Mouse (Mus musculus): ENCODE data around the gene Umad1.
A peak's percentile ranks its signal among the peaks of the same experiment; 100 is the strongest.

The Umad1 gene

DNA sequence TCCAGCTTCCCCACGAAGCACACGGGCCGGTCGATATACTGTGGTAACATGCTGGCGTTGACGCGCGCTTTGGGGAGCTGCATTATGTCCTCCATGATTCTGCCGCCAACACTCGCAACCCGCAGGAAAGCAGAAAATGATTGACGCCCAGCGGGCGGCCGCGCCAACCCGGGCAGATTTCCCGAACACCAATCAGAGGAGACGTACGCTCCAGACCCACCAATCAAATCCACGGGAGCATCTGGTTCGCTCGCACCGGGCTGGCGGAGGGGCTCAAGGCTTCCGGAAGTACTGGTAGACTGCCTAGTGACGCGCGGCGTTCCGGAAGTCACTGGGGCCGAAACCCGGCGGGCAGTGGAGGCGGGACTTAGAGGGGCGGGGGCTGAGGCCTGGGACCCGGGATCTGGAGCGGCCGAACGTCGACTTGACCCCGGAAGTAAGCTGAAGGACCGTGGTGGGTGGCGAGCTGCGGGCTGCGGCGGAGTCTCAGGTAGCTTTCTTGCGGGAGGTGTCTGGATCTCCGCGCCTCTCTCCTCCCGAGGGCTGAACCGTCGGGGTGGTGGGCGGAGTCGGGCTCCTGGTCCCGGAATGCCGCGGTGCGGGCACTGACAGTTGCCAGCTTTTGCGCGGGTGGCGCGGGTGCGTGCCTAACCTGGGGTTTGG is at the start of gene Umad1, which contains the start of the genes Rpa3 and Gm45062:
TSS of gene Umad1 (plus strand) at position 285 of the 663 bp plus-strand sequence.
TSS of gene Rpa3 (minus strand) at position 170 of the 663 bp plus-strand sequence.
TSS of gene Gm45062 (plus strand) at position 447 of the 663 bp plus-strand sequence.
- DNase-seq: peak; percentile 95

DNA sequence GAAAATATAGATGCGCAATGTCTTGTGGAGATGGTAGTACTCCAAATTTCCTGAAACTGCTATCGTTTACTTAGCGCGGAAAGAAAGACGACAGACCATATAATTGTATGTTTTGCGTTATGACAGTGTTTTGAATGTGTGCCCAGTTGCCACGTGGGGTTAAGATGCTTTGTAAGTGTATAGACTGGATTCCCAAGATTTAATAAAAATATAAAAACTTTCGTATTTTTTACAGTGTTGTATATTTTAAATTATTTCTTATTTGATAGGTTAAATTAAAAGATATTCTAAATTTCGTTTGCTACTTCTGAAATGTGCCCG is 49.3 kb upstream of the Umad1 start:
- no peak for DNase-seq

DNA sequence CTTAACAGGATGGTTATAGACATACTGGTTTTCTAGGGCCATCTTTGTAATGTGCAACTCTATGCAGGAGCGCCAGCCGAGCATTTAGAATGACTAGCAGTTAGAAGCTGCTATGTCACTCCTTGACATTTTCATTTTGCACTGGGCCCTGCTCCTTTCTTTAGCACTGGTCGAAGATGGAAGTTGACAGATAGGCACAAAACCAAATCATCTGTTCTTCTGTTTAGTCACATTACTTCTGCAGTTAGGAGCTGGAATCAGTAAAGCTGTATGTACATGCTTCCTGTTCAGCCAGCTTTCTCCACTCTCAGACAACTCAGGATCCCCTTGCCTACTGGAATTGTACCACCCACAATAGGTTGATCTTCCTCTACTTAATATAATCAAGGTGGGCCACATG is 48.4 kb upstream of the Umad1 start:
- DNase-seq: no peak

DNA sequence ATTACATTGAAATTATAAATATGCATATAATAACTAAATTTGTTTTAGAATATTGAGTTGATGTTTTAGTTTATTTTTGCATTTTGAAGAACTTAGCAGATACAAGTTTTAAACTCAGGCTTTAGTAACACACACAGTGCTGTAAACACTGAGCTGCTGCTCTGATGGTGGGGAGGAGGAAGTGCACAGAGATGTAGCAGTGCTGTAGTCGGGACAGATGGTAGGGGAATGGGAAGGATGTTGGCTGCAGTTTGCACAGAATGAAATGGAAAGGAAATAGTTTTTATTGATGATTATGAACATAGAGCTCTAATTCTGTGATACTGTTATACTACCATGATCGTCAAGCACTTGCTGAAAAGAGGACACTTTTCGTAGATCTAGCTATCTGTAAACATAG is 32.1 kb upstream of the Umad1 start:
- DNase-seq: no peak

DNA sequence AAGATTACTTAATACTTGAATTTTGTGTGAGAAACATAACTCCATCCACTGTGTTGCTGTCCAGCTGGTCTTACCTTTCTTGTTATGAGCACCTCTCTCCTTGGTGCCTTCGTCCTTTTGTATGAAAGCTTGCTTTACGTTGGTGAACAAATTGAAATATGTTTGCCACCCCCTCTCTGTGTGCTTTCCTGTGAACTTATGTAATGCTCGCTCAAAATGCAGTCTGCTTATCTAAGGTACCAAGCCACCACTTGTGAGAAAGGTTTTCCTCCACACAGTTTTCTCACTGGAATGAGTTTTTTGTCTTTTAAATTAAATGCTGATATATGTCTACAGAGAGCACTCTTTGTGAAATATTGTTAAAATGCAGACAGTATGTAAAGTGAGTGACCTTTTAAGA is 30.5 kb upstream of the Umad1 start:
- DNase-seq: no peak

DNA sequence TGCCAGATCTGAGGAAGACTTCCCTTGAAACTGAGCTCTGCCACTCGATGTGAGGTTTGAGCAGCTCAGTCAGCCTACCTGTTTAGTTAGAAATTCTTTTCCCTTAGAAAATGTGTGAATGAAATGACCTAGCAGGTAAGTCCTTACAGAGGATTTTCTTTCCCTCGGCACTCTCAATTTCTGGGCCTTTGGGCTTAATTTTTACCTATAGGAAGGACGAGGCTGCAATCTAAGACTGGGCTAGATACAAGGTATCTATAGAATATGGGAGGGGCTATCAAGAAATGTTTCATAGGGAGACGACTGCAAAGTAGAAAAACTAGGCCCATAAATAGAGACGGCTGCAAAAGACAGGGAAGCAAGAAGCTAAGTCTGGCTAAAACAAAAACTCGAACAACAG is 772 bp upstream of the Umad1 start:
- DNase-seq: no peak

DNA sequence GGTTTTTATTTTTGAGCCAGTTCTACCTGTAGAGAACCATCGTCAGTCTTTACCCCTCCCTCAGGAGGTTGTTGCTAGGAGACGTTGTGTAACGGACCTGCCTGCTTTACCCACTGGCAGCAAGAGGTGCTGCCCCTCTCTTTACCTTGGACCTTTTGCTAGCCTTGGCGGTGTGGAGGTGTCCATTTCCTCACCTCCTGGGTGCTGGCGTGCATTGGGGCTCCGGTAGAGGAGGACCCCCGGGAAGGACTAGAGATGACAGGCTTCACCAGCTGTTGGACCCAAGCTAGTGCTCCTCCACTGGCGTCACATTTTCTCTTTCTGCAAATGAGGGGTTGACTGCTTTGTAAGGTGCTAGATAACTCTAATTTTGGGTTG is 568 bp downstream of the Umad1 start:
- DNase-seq: no peak

DNA sequence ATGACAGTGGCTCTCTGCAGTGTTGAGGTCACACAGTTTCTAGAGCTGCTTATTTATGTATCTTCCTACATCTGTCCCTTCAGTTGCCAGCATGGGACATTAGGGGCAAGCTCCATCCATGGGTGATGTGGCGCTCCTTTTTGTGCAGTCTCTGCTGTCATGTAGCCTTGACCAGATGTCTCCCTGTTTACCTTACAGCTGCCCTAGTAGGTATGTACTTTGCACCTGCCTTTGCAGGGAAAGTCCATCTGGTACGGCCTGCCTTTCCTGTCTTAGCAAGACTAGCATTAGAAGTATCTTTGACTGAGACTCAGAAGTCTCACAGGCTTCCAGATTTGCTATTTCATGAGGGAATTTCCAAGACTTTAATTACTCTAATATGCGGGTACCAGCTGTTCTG is 12.0 kb downstream of the Umad1 start:
- no peak for DNase-seq

DNA sequence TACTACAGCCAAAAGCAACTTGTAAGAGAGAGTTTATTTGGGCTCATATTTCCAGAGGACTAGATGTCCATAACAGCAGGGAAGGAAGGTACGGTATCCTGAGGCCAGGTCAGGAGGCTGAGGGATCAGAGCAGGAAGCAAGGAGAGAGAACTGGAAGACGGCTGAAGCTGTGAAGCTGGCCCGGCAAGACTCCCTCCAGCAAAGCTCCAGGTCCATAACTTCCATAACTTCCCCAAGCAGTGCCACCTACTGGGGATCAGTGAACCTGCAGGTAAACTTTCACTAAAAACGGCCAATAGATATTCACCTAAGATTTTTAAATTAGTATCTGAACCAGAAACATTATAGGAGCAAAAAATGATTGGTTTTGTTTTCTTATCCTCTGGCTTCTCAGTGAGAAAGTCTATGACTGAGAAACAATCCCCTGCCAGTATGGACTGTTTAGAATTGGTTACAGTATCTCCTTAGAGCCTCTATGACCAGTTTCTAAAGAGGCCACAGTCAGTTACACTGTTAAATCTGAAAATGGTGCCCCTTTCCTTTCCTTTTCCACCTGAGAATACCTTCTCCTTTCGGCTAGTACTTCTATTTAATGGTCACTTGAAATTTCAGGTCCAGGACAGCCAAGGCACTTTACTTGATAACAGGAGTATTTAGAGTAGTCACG is 15.4 kb downstream of the Umad1 start:
- DNase-seq: peak; percentile 70 to 76

DNA sequence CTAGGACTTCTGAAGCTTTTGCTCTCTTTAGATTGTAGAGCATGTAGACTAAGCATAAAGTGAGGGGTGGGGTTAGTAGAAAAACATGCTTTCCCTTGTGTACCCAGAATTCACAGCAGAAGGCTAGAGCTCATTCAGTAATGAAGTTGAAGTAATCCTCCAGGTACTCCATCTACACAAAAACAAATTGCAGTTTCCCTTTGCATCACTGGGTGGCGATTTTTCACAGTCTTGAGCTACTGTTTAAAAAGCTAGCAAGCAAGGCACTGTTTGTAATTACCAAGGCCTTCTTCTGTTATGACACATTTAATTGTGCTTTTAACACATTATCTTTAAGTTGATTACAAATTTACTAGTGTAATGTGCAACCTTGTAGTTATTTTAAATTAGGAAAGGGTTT is 16.0 kb downstream of the Umad1 start:
- peak; percentile 69 to 79 for DNase-seq

DNA sequence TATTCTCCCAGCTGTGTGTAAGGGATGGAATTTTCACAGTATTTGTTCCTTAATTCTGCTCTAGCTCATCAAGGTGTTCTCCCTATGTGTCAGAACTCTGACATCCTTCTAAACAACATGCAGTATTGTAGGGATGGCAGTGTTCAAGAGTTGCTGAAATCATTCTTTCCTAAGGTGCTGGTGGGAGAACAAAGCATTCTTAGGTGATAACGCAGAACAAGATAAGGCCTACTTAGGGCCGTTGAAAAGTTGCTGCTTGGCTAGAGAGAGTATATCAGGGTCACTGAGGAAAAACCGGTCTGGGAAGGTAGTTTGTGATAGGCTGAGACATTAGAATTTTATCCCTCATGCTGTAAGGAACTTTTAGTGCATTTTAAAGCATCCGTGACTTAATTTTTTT is 17.3 kb downstream of the Umad1 start:
- DNase-seq: no peak

DNA sequence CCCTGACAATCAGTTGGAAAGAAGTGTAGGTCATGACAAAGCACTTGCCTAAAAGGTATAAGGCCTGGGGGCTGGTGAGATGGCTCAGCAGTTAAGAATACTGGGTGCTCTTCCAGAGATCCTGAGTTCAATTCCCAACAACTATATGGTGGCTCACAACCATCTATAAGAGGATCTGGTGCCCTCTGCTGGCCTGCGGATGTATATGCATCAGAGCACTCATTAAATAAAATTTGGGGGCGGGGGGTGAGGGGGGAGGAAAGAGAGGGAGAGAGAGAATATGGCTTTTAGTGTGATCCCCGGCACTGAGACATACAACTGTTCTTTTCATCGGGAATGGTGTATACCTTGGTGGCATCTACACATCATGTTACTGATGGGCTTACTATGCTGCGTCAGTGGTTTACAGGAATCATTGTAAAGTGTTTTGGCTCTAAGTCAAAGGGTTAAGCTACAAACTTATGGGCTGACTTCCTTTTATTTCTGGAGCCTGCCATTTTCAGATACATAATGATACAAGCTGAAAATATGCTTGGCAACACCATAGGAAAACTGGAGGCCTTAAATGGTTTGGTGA is 19.4 kb downstream of the Umad1 start:
- DNase-seq: peak; percentile 64

DNA sequence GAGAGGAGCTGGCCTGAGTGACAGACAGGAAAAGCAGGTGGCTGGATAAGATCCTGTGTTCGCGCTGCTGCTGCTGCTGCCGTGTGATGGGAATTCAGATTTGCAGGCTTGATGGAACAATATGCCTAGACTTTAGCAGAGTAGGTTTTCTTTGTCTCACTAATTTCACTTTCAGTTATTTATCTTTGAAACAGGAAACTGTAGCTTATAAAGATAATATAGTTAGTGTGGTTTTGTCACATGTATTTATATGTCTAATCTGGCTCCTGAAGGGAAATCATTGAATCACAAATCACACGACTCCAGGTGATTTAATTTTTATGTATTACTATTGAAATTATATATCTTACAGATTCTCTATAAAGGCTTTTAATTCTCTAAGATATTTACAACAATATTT is 24.2 kb downstream of the Umad1 start:
- DNase-seq: no peak

DNA sequence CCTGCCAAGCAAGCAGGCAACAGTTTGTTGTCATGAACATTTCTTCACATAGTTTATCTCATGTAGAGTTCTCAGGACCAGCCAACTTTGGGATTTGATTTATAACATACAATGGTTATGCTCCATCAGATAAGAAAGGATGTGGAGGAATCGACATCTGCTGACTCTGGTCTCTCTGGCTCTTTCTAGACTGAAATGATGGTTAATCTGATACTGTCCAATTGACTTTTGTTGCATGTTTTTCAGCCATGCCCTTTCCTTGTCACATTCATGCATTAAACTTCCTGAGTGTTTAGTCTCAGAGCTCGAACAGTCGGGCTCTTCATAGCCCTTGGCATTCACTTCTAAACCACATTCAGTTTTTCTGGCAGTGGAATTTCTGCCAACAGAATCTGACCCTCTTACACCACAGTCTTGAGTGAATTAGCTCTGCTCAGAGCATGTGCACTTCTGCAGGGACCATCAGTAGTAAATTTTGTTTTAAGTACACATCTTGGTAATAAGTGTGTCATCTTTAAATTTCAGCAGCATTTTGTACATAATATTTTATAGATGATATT is 26.4 kb downstream of the Umad1 start:
- DNase-seq: no peak

DNA sequence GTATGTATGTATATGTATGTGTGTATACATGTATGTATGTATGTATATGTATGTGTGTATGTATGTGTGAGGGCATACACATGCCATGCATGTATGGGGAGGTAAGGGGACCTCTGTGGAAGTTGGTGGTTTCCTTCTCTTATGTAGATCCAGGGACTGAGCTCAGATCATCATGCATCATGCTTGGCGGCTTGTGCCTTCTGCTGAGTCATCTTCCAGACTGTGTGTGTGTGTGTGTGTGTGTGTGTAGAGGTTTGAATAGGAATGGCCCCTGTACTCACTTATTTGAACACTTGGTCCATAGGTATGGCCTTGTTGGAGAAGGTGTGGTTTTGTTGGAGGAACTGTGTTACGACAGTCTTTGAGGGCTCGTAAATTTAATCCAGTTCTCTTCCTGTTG is 27.1 kb downstream of the Umad1 start:
- no peak for DNase-seq

DNA sequence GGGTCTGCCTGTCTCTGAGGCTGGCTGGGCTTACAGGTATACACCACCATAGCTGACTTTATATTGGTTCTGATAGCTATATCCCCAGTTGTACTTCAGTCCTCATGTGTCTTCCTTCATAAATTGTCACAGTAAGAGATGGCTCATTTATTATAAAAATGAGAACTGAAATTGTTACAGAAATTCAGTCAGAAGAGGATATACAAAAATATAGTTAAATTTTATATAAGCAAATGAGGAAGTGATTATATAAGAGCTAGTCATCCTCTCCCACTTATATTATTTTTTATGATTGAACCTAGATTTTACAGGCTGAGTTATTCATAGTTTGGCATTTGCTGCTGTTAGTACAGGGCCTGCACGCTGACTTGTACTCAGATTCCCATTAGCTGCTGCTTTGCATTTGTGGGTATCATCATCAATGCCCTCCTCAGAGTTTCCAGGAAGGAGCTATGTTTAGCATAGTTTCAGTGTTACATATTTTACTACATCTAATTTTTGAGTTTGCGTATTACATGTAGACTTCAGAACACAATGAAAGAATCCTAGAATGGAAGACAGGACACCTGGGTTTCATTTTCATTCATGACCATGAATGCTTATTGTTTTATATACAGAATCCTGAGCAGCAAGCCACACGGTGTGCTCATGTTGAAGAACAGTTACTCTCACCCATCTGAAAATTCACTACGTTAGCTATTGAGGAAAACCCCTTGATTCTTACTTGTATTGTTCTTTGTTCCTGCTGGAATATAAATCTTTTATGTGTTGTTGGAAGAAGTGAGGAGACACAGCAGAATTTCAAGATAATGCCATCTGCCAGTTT is 29.9 kb downstream of the Umad1 start:
- DNase-seq: peak; percentile 32

DNA sequence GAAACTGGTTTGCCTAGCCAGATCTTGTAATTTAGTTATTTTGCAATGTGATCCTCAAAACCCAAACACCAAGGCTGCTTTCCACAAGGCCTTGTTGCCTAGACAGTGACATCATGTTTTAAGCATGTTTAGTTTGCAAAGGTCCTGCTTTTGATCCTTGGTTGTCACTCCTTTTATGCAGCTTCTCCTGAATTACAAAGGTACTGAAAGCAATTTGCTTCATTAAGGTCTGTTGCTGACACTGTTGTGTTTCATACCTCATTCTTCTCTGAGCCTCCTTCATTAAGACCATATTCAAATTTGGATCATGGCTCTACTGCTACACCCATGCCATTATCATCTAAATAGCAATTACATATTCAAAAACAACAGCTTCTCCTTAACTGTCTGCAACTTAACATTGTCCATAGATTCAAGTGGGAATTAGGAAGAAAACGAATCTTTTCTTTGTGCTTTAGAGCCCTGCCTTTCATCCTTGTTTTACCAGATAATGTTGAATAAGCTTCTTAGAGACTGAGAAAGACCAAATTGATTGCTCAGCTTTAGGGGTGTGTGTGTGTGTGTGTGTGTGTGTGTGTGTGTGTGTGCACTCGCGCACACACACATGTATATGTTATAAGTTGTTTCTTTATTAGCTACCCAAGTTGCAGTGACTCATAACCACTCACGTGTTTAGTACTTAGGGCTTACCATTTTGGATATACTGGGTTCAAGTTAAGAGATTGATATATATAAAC is 35.1 kb downstream of the Umad1 start:
- DNase-seq: no peak

DNA sequence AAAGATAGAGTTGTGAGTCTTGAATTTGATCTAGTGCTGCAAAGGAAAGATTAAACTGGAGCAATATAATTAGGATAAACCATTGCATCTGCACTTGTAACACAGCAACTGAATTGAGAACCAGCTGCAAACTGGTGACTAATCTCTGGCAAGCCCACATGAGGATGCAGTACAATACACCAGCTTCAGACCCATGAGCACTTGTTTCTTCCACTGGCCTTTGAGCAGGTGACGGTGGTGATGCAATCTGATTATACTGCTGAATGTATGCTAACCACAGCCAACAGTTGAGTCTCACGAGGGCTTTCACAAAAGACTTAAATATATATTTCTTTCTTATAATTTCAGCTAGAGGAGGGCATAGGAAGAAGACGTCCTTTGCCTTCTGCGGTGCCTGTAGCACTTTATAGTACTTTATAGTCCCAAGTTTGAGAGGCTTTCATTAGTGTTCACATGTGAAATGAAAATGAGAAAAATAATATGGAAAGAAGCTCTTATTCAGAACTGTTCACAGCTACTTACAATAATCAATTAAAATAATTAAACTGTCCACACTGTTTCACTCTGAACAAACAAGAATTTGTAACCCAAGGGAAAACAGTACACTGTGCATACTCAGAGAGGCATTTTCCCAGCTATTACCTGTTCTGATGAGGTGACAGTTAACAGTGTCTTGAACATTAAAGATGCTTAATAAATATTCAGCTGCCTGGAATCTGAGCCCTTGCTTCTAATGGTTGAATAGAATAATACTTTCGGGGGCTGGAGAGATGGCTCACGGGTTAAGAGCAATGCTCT is 40.2 kb downstream of the Umad1 start:
- DNase-seq: no peak

DNA sequence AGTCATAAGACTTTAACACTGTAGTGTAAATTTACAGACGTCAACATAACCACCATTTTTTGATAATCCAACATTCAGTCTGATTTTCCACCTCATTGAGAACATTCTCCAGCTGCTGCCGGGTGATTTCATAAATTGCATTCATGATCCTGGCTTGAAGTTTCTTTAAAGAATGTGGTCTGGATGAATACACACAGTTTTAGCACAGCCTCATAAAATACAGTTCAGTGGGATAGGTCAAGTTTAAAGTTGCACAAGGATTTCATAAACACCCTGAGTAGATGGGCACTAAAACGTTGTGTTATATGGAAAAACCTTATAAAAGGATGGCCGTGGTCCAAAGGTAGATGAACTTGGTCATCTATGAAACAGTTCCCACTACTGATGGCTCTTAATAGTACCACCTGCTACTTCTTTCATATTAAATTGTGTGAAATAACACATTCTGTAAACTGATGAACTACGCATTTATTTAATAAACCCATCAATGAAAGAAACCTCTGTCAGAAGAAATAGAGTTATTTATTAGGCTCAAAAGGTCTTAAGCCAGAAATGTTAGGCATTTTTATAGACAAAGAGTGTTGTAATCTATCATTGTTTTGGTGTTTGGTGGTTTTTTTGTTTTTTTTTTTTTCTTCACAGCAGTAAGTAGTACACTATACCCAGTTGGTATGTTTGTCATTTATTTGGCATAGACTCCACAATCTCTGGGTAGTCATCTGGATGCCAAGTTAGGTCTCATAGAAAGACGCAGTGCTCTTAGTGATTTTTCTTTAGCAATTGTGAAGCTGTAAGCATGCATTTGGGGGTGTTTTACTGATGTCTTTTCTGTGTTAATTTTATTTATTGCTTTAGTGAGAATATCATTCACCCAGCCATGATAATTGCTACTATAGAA is 49.0 kb downstream of the Umad1 start:
- no peak for DNase-seq

DNA sequence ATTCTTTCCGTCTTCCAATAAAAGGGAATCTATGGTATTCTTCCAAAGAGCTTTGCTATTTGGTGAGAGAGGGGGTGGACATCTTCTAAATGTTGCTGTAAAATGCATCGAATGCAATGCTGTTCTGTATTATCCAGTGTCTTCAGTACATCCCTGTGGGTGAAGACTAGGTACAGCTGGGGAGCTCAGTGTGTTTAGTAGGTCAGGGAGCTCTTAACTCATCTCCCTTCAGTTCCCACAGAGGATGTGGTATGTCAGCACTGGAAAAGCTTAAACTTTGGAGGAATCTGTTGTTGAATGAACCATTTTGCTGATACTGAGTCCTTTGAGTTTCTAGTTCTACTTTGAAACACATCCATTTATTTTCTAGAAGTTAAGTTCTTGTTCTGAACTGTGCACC is 53.5 kb downstream of the Umad1 start:
- DNase-seq: no peak

DNA sequence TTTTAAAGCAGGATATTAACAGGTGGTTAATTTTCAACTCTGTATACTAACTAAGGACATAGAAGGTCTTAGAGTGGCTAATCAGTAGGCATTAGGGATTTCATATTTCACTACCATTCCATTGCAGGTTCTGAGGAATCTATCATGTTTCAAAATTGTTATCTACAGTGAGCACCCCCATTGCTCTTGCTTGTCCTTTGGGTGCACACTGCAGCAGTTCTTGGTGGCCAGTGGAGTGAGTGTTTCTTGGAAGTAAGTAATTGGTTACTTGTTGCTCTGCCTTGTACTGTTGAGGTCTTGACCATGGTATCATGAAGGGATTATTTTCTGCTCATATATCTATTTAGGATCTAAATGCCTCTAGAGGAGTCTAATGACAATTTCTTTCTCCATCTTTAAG is 57.1 kb downstream of the Umad1 start:
- DNase-seq: no peak
